Mouse (Mus musculus): Measurements from ENCODE around the gene Prss37. TPM values are rescaled to one million over a fixed set of nuclear protein-coding genes. Genes with fewer than 3 reads are reported as not detected.

The Prss37 gene
- not detected in 2 replicates for polyA plus RNA-seq (2012)

DNA sequence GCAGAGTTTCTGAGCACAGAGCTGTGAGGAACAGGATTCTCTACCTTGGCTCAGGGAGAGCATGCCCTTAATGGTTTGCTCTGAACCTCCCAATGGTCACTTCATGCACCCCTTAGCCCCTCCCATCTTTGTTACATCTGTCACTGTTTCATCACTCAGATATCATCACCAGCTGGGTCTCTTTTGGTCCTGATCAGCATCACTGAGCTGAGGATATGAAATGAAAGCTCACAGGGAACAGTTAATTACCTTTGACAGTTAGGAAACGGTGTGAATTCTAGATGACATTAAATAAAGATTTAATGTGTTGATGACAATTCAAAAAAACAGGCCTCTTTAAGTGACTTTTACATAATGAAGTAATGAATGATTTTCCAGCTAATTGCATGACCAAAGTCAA is at the start of gene Prss37:
Gene Prss37, minus strand, starts transcription at position 101 of the 400 bp plus-strand sequence.
- TF ChIP-seq GATA1 (IDR thresholded peaks at IDR 0.05; ENCODE audit: low read length) = no peak

DNA sequence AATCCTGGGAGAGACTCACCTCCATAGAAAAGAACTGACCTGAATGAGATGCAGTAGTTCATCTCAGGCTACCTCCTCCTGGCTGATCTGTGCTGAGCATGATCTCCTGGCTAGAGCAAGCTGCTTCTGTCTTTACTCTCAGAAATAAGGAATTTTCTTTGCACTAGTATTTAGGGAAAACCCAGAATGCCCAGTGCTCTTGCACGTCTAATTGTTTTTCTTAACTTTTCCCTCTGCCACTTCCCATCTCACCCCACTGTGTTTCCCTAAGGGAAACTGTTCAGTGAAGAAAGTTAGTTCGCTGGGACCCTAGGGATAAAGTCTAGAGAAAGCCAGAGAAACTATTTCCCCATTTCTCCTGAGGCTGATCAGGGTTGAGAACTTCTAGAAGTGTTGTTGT is 35.6 kb upstream of the Prss37 start, which contains the start of gene Olfr461:
Gene Olfr461, minus strand, starts transcription at position 101 of the 400 bp plus-strand sequence.
- TF ChIP-seq GATA1 (IDR thresholded peaks at IDR 0.05; ENCODE audit: low read length) = no peak

GRCm38 (mm10) chr6:40544690-40545089 is 25.4 kb upstream of the Prss37 start:
- no peak for TF ChIP-seq GATA1 (IDR thresholded peaks at IDR 0.05; ENCODE audit: low read length)

GRCm38 (mm10) chr6:40493229-40493628 is 26.1 kb downstream of the Prss37 start, which contains the start of gene Tas2r108:
Tas2r108 (plus strand) TSS chr6:40493529.
- TF ChIP-seq GATA1 (IDR thresholded peaks at IDR 0.05; ENCODE audit: low read length) = no peak

- TF ChIP-seq GATA1 (IDR thresholded peaks at IDR 0.05; ENCODE audit: low read length) = no peak
These were observed 28.4 kb downstream of the Prss37 start, which contains the start of gene Tas2r137 for GRCm38 (mm10) chr6:40490933-40491332. Tas2r137 (plus strand) TSS chr6:40491233.

DNA sequence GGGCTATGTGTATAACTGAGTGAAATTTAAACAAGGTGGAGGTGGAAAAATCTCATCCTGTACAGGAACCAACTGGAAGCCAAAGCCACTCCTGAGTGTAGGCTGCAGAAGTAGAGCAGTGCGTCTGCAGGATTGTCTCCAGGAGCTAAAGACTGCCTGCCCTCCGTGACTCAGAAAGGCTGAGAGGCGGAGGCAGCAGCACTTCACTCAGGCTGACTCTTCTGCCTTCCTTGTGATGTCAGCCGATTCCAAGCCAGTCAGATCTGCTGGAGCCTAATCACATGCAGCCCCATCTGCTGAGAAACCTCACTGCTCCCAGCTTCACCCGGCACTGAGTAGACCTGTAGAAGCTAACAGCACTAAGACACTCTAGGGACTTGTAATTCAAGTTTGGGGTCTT is 37.0 kb downstream of the Prss37 start:
- TF ChIP-seq GATA1 (IDR thresholded peaks at IDR 0.05; ENCODE audit: low read length) = no peak

DNA sequence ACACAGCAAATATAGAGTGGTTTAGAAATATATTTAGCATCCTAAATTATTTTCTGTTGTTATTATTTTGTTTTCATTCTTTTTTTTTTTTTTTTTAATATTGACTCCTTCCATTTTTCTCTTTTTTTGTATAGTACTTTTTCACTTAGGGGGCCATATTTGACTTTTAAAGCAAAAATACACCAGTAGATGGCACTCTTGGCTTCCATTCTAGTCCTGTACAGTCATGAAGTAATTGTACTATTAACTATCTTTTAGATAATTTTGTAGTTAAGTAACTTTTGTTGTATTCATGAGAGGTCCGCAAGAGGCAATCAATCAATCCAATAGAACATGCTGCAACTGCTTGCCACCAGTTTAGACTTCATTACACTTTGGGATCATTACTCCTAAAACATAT is 39.6 kb downstream of the Prss37 start:
- no peak for TF ChIP-seq GATA1 (IDR thresholded peaks at IDR 0.05; ENCODE audit: low read length)

DNA sequence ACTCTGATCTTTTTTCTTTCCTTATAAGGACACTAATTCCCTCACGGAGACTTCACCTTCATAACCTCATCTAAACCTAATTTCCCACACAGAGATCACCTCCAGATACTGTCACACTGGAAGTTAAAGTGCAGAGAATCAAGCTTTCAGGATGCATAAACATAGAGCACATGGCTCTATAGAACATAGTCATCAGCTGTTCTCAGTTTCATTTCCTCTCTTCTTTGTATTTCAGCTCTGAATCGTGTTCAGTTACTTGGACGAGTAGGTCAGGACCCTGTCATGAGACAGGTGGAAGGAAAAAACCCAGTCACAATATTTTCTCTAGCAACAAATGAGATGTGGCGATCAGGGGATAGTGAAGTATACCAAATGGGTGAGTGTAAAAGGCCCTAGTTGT is 43.2 kb downstream of the Prss37 start:
- no peak for TF ChIP-seq GATA1 (IDR thresholded peaks at IDR 0.05; ENCODE audit: low read length)

DNA sequence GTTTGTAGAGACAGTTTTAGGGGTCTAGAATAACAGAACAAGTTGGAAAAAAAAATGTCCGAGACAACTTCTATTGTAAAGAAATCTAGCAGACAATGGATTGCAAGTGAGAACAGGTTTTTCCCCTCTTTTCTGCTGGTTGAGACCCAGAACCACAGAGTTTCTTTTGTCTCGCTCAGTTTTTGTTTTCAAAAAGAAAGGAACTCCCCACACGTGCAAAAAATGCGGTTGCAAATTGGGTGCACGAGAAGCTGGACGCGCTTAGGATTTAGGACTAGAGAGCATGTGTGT is 47.6 kb downstream of the Prss37 start:
- TF ChIP-seq GATA1 (IDR thresholded peaks at IDR 0.05; ENCODE audit: low read length) = no peak

DNA sequence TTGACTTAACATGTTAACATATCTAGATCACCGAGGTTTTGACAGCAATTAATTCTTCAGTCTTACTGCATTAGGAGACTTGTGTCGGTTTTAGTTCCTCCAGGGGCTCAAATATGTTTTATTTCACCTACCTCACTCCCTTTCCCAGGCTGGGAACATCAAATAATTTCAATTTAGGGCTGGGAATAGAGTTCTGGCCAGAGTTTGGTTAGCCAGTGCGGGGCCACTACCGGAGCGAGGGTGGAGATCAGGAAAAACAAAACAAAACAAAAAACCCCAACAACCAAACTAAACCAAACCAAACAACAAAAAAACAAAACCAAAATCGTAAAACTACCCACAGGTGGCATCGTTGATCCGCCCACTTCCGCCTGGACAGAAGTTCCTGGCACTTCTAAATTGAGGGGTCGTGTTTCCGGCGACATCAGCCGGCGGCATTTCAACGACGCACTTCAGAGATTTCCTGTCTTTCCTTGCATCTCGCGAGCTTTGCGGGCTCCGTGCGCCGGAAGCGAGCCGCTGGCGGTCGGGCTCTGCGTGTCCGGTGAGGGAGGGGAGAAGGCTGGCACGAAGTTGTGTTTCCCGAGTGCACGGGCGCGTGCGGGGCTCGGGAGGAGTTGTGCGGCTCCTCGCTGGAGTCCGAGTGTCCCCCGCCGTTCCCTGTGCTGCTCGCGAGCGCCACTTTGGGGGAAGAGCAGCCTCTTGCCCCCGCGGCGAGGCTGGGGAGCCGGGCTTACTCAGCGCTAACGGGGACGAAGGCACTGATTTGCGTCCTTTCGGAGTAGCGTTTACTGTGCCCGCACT is 48.2 kb downstream of the Prss37 start, which contains the start of gene Ssbp1:
Gene Ssbp1, plus strand, starts transcription at position 437 of the 804 bp plus-strand sequence.
- TF ChIP-seq GATA1 (IDR thresholded peaks at IDR 0.05; ENCODE audit: low read length) = no peak

GRCm38 (mm10) chr6:40465710-40466109 is 53.6 kb downstream of the Prss37 start:
- TF ChIP-seq GATA1 (IDR thresholded peaks at IDR 0.05; ENCODE audit: low read length) = no peak

Other genes starting within 250 kb of the Prss37 start
- gene Agk, start 194.3 kb downstream of the Prss37 start, polyA plus RNA-seq (2012) = 6.3 and 8.0 TPM in 2 replicates
- 0.10 and 0.17 TPM in 2 replicates for gene E330009J07Rik, start 83.4 kb downstream of the Prss37 start, polyA plus RNA-seq (2012)
- not detected in 2 replicates for gene Wee2, start 80.4 kb downstream of the Prss37 start, polyA plus RNA-seq (2012)
- gene Ssbp1, start 48.2 kb downstream of the Prss37 start, polyA plus RNA-seq (2012) = 13.7 and 20.0 TPM in 2 replicates
- gene Tas2r137, start 28.3 kb downstream of the Prss37 start, polyA plus RNA-seq (2012) = not detected in 2 replicates
- not detected in 2 replicates for gene Tas2r108, start 26.0 kb downstream of the Prss37 start, polyA plus RNA-seq (2012)
- not detected in 2 replicates for gene Olfr461, start 35.5 kb upstream of the Prss37 start, polyA plus RNA-seq (2012)
- gene Olfr460, start 50.0 kb upstream of the Prss37 start, polyA plus RNA-seq (2012) = not detected in 2 replicates
- not detected in 2 replicates for gene Clec5a, start 66.3 kb upstream of the Prss37 start, polyA plus RNA-seq (2012)
- gene Tas2r138, start 93.8 kb upstream of the Prss37 start, polyA plus RNA-seq (2012) = not detected in 2 replicates
- gene Mgam, start 109.3 kb upstream of the Prss37 start, polyA plus RNA-seq (2012) = not detected in 2 replicates